Mouse (Mus musculus) spleen, adult 2 months (tissue): ENCODE data around the gene Mras.

Source experiments
- CTCF ChIP-seq: fragments of 200-500 bp; IDR thresholded peaks from 2 replicates; pipeline ENCODE4 v1.5.1; 2011; ENCODE audit warnings: mild to moderate bottlenecking, inconsistent platforms; ENCODE audit not compliant: insufficient read depth, insufficient read length, insufficient replicate concordance; ENCODE audit errors: extremely low read depth
- POLR2A ChIP-seq: fragments of 200-500 bp; IDR thresholded peaks from 2 replicates; pipeline ENCODE4 v1.6.1; 2011; ENCODE audit warnings: low read depth, low read length, inconsistent platforms

DNA sequence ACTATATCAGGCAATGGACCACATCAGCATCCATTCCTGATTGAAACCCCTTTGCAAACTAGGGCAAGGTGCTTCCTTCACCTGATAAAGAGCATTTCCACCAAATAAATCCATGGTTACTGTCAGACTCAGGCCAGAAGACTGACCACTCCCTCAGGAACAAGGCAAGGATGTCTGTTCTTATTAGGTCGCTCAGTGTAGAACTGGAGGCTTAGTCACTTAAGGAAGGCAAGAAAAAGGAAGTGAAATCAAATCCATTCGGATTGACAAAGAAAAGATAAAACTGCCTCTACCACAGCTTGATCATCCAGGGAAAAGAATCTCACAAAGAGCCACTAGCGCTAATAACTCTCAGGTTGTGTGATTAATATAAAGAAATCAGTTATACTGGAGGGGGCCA, 27.9 kb downstream of the Mras start:
- TF ChIP-seq CTCF (no peak), POLR2A (no peak)
